Mouse (Mus musculus) heart, embryonic 15.5 days (tissue): ENCODE results near the gene Tsacc. TPM values are rescaled to one million over a fixed set of nuclear protein-coding genes. Genes with fewer than 3 reads are reported as not detected.
A peak's percentile ranks its signal among the peaks of the same experiment; 100 is the strongest.
"Not testable (repeated sequence)": the region's sequence is repeated elsewhere in the genome, so short reads cannot be mapped to it uniquely, and the experiment has no call there.

Experiments used
- ATAC-seq: fragments of 200-750 bp; cut with Nextera tagmentation; replicated peaks from 2 replicates; pipeline ENCODE4 v1.8.0; 2017; ENCODE audit warnings: low read depth, moderate TSS enrichment; ENCODE audit not compliant: insufficient number of reproducible peaks, insufficient read depth, low FRiP score
- H3K27ac ChIP-seq: fragments of 300-500 bp; sonication (generic); 2 replicates; pipeline ENCODE4 v1.5.1; 2015; ENCODE audit warnings: mild to moderate bottlenecking, inconsistent platforms
- H3K27me3 ChIP-seq: fragments of 300-500 bp; sonication (generic); 2 replicates; pipeline ENCODE4 v1.6.1; 2015; ENCODE audit warnings: inconsistent platforms
- H3K36me3 ChIP-seq: fragments of 300-500 bp; sonication (generic); 2 replicates; pipeline ENCODE4 v1.6.1; 2015; ENCODE audit warnings: mild to moderate bottlenecking, inconsistent platforms
- H3K4me1 ChIP-seq: fragments of 300-500 bp; sonication (generic); replicated peaks from 2 replicates; pipeline ENCODE4 v1.6.1; 2015; ENCODE audit warnings: inconsistent platforms
- H3K4me2 ChIP-seq: fragments of 300-500 bp; sonication (generic); 2 replicates; pipeline ENCODE4 v1.6.1; 2015; ENCODE audit warnings: inconsistent platforms, mild to moderate bottlenecking, moderate library complexity
- H3K4me3 ChIP-seq: fragments of 300-500 bp; sonication (generic); 2 replicates; pipeline ENCODE4 v1.5.1; 2015; ENCODE audit warnings: mild to moderate bottlenecking, inconsistent platforms
- H3K9ac ChIP-seq: fragments of 300-500 bp; sonication (generic); 2 replicates; pipeline ENCODE4 v1.6.1; 2015; ENCODE audit warnings: mild to moderate bottlenecking, inconsistent platforms
- H3K9me3 ChIP-seq: fragments of 300-500 bp; sonication (generic); replicated peaks from 2 replicates; pipeline ENCODE4 v1.6.1; 2016; ENCODE audit warnings: inconsistent platforms
- WGBS: fragments of 180-500 bp; shearing (Covaris S2); methylation state at CpG from one replicate; pipeline ENCODE4 v1.1.7; 2015; ENCODE audit warnings: mixed read lengths; 5-methylcytosine and 5-hydroxymethylcytosine counted together
- polyA plus RNA-seq: library from polyadenylated mRNA; unstranded; fragments of >200 nt; fragmentation: Nextera tagmentation; extraction: Ambion mirVana; gene quantifications from 2 replicates; pipeline ENCODE4 v1.2.1, GENCODE M21; 2015

Tsacc gene
- polyA plus RNA-seq, 1 experiment from 2014 or later, result 14.0 TPM

- Histone ChIP-seq H3K4me1 (no peaks in the 10 kb centered on the region), H3K36me3 (no peaks in the 10 kb centered on the region), H3K9ac (no peak overlapping the region), H3K9me3 (no peaks in the 10 kb centered on the region), H3K27ac (no peak overlapping the region), H3K4me2 (no peak overlapping the region), H3K4me3 (no peak overlapping the region), H3K27me3 (no peaks in the 10 kb centered on the region)
- no peak for ATAC-seq
- WGBS, result 92% methylated on average over 2 of the region's 2 CpGs
Measured at GRCm38 (mm10) chr3:88280035-88280434, 16.8 kb downstream of the Tsacc start.

- Histone ChIP-seq H3K36me3 (no peaks in the 10 kb centered on the region), H3K9ac (no peak overlapping the region), H3K4me1 (no peaks in the 10 kb centered on the region), H3K4me2 (no peak overlapping the region), H3K27ac (no peak overlapping the region), H3K4me3 (no peak overlapping the region), H3K27me3 (no peaks in the 10 kb centered on the region), H3K9me3 (no peaks in the 10 kb centered on the region)
- 42% methylated on average over 7 of the region's 7 CpGs for WGBS
- no peak for ATAC-seq
Measured at GRCm38 (mm10) chr3:88276529-88277143, 20.2 kb downstream of the Tsacc start.

- 72% methylated on average over 2 of the region's 2 CpGs for WGBS
- H3K4me1 ChIP-seq, result no peaks in the 10 kb centered on the region
Measured at GRCm38 (mm10) chr3:88276121-88276520, 20.7 kb downstream of the Tsacc start.

GRCm38 (mm10) chr3:88274002-88274401 lies 22.8 kb downstream of the Tsacc start:
- Histone ChIP-seq H3K4me3 (no peak overlapping the region), H3K9me3 (no peaks in the 10 kb centered on the region), H3K27ac (no peak overlapping the region), H3K36me3 (no peaks in the 10 kb centered on the region), H3K4me2 (no peak overlapping the region), H3K4me1 (no peaks in the 10 kb centered on the region), H3K9ac (no peak overlapping the region), H3K27me3 (no peaks in the 10 kb centered on the region)
- no peak for ATAC-seq
- 91% methylated on average over 4 of the region's 4 CpGs for WGBS

More at GRCm38 (mm10) chr3:88276121-88276520, 20.7 kb downstream of the Tsacc start:
- no peaks in the 10 kb centered on the region for H3K27me3 ChIP-seq
- H3K9me3 ChIP-seq, result no peaks in the 10 kb centered on the region
- H3K27ac ChIP-seq, result no peak overlapping the region
- H3K4me2 ChIP-seq, result no peak overlapping the region
- H3K4me3 ChIP-seq, result no peak overlapping the region
- ATAC-seq, result no peak
- H3K9ac ChIP-seq, result no peak overlapping the region
- no peaks in the 10 kb centered on the region for H3K36me3 ChIP-seq

GRCm38 (mm10) chr3:88271859-88272258 lies 24.9 kb downstream of the Tsacc start:
- H3K9me3 ChIP-seq, result no peaks in the 10 kb centered on the region
- H3K9ac ChIP-seq, result no peak overlapping the region
- H3K27me3 ChIP-seq, result no peaks in the 10 kb centered on the region
- no peak overlapping the region for H3K27ac ChIP-seq
- 85% methylated on average over 3 of the region's 3 CpGs for WGBS
- no peak for ATAC-seq
- no peak overlapping the region for H3K4me3 ChIP-seq
- H3K4me2 ChIP-seq, result no peak overlapping the region
- H3K4me1 ChIP-seq, result no peaks in the 10 kb centered on the region
- H3K36me3 ChIP-seq, result no peaks in the 10 kb centered on the region

GRCm38 (mm10) chr3:88271298-88271697 lies 25.5 kb downstream of the Tsacc start:
- H3K36me3 ChIP-seq, ATAC-seq, H3K27me3 ChIP-seq, H3K4me2 ChIP-seq, H3K4me1 ChIP-seq, H3K9ac ChIP-seq, H3K27ac ChIP-seq, H3K4me3 ChIP-seq, H3K9me3 ChIP-seq: not testable (repeated sequence)
- WGBS, result 74% methylated on average over 2 of the region's 2 CpGs

GRCm38 (mm10) chr3:88268991-88269390 lies 27.8 kb downstream of the Tsacc start:
- H3K4me2 ChIP-seq, result no peak overlapping the region
- no peak overlapping the region for H3K9ac ChIP-seq
- H3K27ac ChIP-seq, result no peak overlapping the region
- H3K4me1 ChIP-seq, result no peaks in the 10 kb centered on the region
- H3K9me3 ChIP-seq, result no peaks in the 10 kb centered on the region
- no peak overlapping the region for H3K4me3 ChIP-seq
- H3K36me3 ChIP-seq, result no peaks in the 10 kb centered on the region
- ATAC-seq, result no peak
- H3K27me3 ChIP-seq, result no peaks in the 10 kb centered on the region
- WGBS, result 81% methylated on average over 5 of the region's 5 CpGs

GRCm38 (mm10) chr3:88268014-88268413 lies 28.8 kb downstream of the Tsacc start:
- not testable (repeated sequence) for H3K4me2 ChIP-seq, H3K27me3 ChIP-seq, H3K36me3 ChIP-seq, H3K9ac ChIP-seq, H3K9me3 ChIP-seq, ATAC-seq, H3K4me1 ChIP-seq, H3K4me3 ChIP-seq, H3K27ac ChIP-seq
- WGBS, result 49% methylated on average over 6 of the region's 6 CpGs

- Histone ChIP-seq H3K27me3 (peaks cover 6% of the 10 kb centered on the region; the same call in 1 of the 2 replicates), H3K9ac (no peak overlapping the region), H3K4me3 (no peak overlapping the region), H3K4me1 (no peaks in the 10 kb centered on the region), H3K9me3 (no peaks in the 10 kb centered on the region), H3K36me3 (no peaks in the 10 kb centered on the region), H3K4me2 (no peak overlapping the region), H3K27ac (no peak overlapping the region)
- WGBS, result 66% methylated on average over 3 of the region's 3 CpGs
- no peak for ATAC-seq
Measured at GRCm38 (mm10) chr3:88262346-88262745, 34.5 kb downstream of the Tsacc start.

- Histone ChIP-seq H3K9ac (no peak overlapping the region), H3K4me3 (no peak overlapping the region), H3K4me1 (peaks cover 4% of the 10 kb centered on the region), H3K4me2 (no peak overlapping the region), H3K27ac (no peak overlapping the region), H3K36me3 (no peaks in the 10 kb centered on the region), H3K9me3 (no peaks in the 10 kb centered on the region), H3K27me3 (peaks cover 52% of the 10 kb centered on the region)
- no peak for ATAC-seq
- 54% methylated on average over 7 of the region's 7 CpGs for WGBS
Measured at GRCm38 (mm10) chr3:88256382-88256781, 40.4 kb downstream of the Tsacc start.

GRCm38 (mm10) chr3:88255950-88256349 lies 40.8 kb downstream of the Tsacc start:
- no peak overlapping the region for H3K9ac ChIP-seq
- H3K4me2 ChIP-seq, result no peak overlapping the region
- no peak overlapping the region for H3K27ac ChIP-seq
- no peak overlapping the region for H3K4me3 ChIP-seq
- H3K36me3 ChIP-seq, result no peaks in the 10 kb centered on the region
- peaks cover 52% of the 10 kb centered on the region for H3K27me3 ChIP-seq
- peaks cover 4% of the 10 kb centered on the region for H3K4me1 ChIP-seq
- 44% methylated on average over 6 of the region's 6 CpGs for WGBS
- H3K9me3 ChIP-seq, result no peaks in the 10 kb centered on the region
- no peak for ATAC-seq

- peak within 1 kb of the TSS; percentile 51 for H3K4me3 ChIP-seq
- H3K4me1 ChIP-seq, result peaks cover 4% of the 10 kb centered on the region
- ATAC-seq, result no peak; the same call in 1 of the 2 replicates
- peak within 1 kb of the TSS; percentile 35; the same call in 1 of the 2 replicates for H3K9ac ChIP-seq
- H3K9me3 ChIP-seq, result no peaks in the 10 kb centered on the region
- H3K27me3 ChIP-seq, result peaks cover 57% of the 10 kb centered on the region
- WGBS, result 1% methylated on average over 34 of the region's 34 CpGs
- no peaks in the 10 kb centered on the region for H3K36me3 ChIP-seq
- peak within 1 kb of the TSS; percentile 84 for H3K4me2 ChIP-seq
- no peak within 1 kb of the TSS for H3K27ac ChIP-seq
Measured at GRCm38 (mm10) chr3:88254268-88254926, 42.4 kb downstream of the Tsacc start, which contains the start of gene Rhbg. Gene Rhbg, minus strand, starts transcription at chr3:88254709.
